ENCODE assay signal across 16 mouse cellular contexts in genomic region chr5:24618921-24619320, GRCm38 (mm10).
DNase-seq lines count a peak whose midpoint lies in the region; ATAC-seq lines count a peak whose summit lies in the region.
"Had no signal": no experiment of that assay in that cellular context is flagged by ENCODE, and none has a peak within 500 bp of the region (broad histone marks: within the 10 kb centered on the region; RNA-seq: fewer than 3 reads in every experiment).

No protein-coding gene starts in this region.

- DNase-seq in cerebellum, adult 18-20 months: peak; percentile 30 to 43
- DNase-seq in cerebellum, adult 11 months: no peak
- DNase-seq in cerebellum, adult 9-11 months: peak; percentile 35
- DNase-seq in cerebellum, postnatal 4 days (ENCODE audit: low spot score in 2 of 2): no peak
- DNase-seq in cerebellum, postnatal 25 days: peak; percentile 74 to 77
- DNase-seq: adrenal gland, adult 8-10 months; adrenal gland, postnatal 14 days; adrenal gland, postnatal 36 days; B cell, adult 2 months; forebrain, postnatal 0 days had no signal

- ATAC-seq in cerebellum, adult (ENCODE audit: insufficient number of reproducible peaks, low FRiP score, low TSS enrichment): no peak
- ATAC-seq: activated CD4-positive, CD25-positive, alpha-beta regulatory T cell, adult 4 months; CD4-positive, CD25-positive, alpha-beta regulatory T cell, adult 4 months; forebrain, embryonic 13.5 days; forebrain, embryonic 15.5 days; forebrain, postnatal 0 days; Patski had no signal

Comparison
In these comparisons a context has a peak if more than half of its experiments do, and no peak if none do; other contexts are left out.
1. DNase-seq: peak in cerebellum, adult 18-20 months (2 of 2), cerebellum, adult 9-11 months (single experiment) and cerebellum, postnatal 25 days (2 of 2); none in cerebellum, adult 11 months (single experiment) and cerebellum, postnatal 4 days (0 of 2).